Mouse (Mus musculus): ENCODE results near the gene 1110051M20Rik.
A peak's percentile ranks its signal among the peaks of the same experiment; 100 is the strongest.

DNA sequence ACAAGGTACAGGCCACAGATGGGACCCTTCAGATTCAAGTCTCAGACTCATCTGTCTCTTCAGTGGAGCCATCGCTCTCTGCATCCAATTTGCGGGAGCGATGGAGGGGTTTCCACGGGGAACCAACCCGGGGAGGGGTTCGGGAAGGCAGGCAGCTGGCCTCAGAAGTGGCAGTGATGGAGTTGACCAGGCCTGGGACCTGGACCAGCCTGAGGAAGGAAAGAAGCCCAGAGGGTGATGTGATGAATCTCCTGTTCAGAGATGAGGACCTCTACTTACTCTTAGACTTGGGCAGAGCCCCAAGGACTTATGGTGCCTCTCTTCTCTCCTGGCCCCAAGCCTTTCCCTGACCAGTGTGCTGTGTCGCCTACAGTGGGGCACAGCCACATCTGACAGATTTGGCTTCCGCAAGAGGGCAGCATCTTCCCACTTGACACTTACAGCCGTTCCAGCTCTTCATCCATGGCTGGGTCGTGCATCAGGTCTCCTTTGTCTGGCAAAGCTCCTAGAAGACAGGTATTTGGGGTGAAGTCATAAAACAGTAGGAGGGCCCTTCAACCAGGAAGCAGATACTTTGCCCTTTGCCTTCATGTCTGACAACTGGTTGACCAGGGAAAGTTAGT, 165.6 kb downstream of the 1110051M20Rik start:
- no peak for TF ChIP-seq CTCF (IDR thresholded peaks at IDR 0.05; ENCODE audit: low read depth, low read length)
- TF ChIP-seq TAL1 (conservative IDR thresholded peaks at IDR 0.05; ENCODE audit: low read depth, low read length) = no peak
- TF ChIP-seq GATA2 (IDR thresholded peaks at IDR 0.05; ENCODE audit: borderline replicate concordance, low read depth, low read length) = no peak
- TF ChIP-seq GATA1 (IDR thresholded peaks at IDR 0.05; ENCODE audit: borderline replicate concordance, low read length) = no peak
- TF ChIP-seq POLR2AphosphoS5 (IDR thresholded peaks at IDR 0.05; ENCODE audit: insufficient replicate concordance, low read depth, low read length) = peak; percentile 44
